Mouse (Mus musculus) CD4-positive, CD25-positive, alpha-beta regulatory T cell, adult 2 months (primary cell): ENCODE measurements around the gene Fbln5.
A peak's percentile ranks its signal among the peaks of the same experiment; 100 is the strongest.

Experiments
- DNase-seq: peaks from one replicate; pipeline ENCODE4 v3.0.0-alpha.2; 2012; ENCODE audit warnings: low read depth, low spot score

Gene Fbln5

DNA sequence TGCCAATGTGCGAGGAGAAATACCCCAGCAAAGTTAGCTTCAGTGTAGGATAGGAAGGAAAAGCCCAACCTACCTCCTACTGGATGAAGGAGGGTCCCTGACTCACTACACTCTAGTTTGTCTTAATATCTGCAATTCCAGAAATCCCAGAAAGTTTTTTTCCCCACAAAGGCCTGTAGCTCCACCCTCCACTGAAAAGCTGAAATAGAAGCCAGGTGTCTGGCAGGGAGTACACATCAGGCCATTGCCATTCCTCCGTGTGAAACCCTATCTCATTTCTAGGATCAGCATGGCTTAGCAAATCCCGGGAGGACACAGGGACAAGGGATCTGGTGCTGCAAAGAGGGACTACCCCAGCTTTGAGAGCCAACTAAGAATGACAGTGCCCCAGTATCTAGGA, 55.8 kb downstream of the Fbln5 start:
- no peak for DNase-seq

DNA sequence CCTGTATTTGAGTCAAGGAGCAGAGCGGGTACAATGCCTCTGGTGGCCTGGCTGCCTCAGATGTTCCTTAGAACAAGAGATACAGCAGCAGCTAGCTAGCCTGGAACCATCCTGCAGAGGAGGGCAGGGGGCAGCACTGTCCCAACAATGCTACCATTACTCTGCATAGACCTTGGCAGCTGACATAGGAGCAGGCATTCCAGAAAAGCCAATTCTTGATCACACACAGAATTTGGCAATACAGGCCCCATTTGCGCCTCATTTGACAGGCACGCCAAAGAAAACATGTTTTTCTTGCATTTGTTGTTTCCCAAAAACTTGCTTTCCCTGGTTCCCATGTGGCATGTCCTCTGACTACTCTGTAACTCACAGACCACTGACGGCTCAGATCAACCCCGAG, 56.8 kb downstream of the Fbln5 start:
- DNase-seq = no peak

- no peak for DNase-seq
Observed at GRCm38 (mm10) chr12:101759440-101760045, 59.3 kb downstream of the Fbln5 start.

DNA sequence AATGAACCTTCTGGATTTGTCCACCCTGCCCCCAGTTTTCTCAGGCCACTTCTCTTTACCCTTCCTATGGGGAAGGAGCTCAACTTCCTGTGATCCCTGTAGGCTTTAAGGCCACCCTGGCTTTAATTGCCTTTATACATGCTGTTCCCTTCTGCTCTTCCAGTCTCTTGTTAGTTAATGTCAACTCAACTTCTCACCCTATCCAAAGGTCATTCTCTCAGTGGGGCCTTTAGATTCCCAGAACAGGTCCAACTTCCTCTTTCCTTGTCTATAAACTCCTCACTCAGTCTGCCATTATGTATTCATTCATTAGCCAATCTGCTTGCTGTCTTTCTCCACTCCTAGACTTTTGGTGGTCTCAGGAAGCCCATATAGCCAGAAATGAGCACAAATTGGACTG, 60.2 kb downstream of the Fbln5 start:
- no peak for DNase-seq

DNA sequence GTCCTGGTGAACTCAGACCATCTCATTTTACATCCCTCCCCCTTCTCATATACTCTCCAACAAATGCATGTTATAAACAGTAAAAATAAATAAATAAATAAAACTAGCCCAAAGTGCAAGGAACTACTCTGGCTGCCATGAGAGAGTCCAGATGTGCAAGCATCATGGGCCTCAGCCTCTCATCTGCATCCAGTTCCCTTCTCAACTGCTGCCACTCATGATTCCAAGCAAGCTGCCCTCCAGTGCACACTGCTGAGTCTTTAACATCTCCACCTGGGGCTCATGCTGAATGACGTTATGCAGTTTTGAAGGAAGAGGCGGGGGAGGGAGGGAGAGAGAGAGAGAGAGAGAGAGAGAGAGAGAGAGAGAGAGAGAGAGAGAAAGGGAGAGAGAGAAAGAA, 76.5 kb downstream of the Fbln5 start:
- no peak for DNase-seq

GRCm38 (mm10) chr12:101740486-101740885, 78.4 kb downstream of the Fbln5 start:
- no peak for DNase-seq

DNA sequence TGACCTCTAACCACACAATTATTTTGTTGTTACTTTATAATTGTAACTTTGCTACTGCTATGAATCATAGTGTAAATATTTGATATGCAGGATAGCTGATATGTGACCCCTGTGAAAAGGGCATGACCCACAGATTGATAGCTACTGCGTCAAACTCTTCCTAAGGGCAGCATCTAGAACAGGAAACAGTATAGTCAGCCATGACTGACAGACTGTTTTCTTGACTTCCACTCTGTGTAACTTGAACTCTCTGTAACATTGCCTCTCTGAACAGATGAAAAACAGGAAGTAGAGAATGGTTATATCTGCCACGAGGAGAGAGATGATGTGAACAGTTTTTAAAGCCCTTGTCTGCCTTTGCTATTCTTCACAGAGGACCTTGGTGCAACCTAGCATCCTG, 78.8 kb downstream of the Fbln5 start:
- peak; percentile 11 for DNase-seq

GRCm38 (mm10) chr12:101718755-101719150, 100.1 kb downstream of the Fbln5 start:
- peak; percentile 29 for DNase-seq

GRCm38 (mm10) chr12:101718054-101718754, 100.7 kb downstream of the Fbln5 start, which contains the start of gene Tc2n:
Gene Tc2n (minus strand): TSS chr12:101718523.
- DNase-seq = peak; percentile 79

GRCm38 (mm10) chr12:101699176-101699575, 119.7 kb downstream of the Fbln5 start:
- no peak for DNase-seq
